Mouse (Mus musculus) adrenal gland, adult 8-10 months (tissue): ENCODE data around the gene Runx1. TPM values are rescaled to one million over a fixed set of nuclear protein-coding genes. Genes with fewer than 3 reads are reported as not detected.

Experiments used
- DNase-seq: peaks from one replicate; pipeline ENCODE4 v3.0.0; 2022
- total RNA-seq, 4 experiments: library from RNA; stranded (reverse); gene quantifications; 2 replicates each; pipeline ENCODE4 v1.2.4; 2022

Runx1 gene
- total RNA-seq: 1 to 10 TPM; 4.1 to 7.8 (median 5.3) TPM

- DNase-seq: no peak
Observed at GRCm38 (mm10) chr16:92825908-92826650, at the start of gene Runx1. Runx1 (minus strand) TSS chr16:92826149.

GRCm38 (mm10) chr16:92874015-92874414, 48.1 kb upstream of the Runx1 start:
- no peak for DNase-seq

- no peak for DNase-seq
Observed at GRCm38 (mm10) chr16:92871728-92872127, 45.8 kb upstream of the Runx1 start.

GRCm38 (mm10) chr16:92868550-92868949, 42.6 kb upstream of the Runx1 start:
- DNase-seq: no peak

GRCm38 (mm10) chr16:92867261-92867935, 41.4 kb upstream of the Runx1 start:
- DNase-seq: no peak

GRCm38 (mm10) chr16:92865314-92865713, 39.4 kb upstream of the Runx1 start:
- no peak for DNase-seq

GRCm38 (mm10) chr16:92864191-92864590, 38.2 kb upstream of the Runx1 start:
- no peak for DNase-seq

- DNase-seq: no peak
Observed at GRCm38 (mm10) chr16:92863179-92863578, 37.2 kb upstream of the Runx1 start.

GRCm38 (mm10) chr16:92862430-92862829, 36.5 kb upstream of the Runx1 start:
- DNase-seq: no peak

- DNase-seq: no peak
Observed at GRCm38 (mm10) chr16:92861571-92861970, 35.6 kb upstream of the Runx1 start.

- no peak for DNase-seq
Observed at GRCm38 (mm10) chr16:92860649-92861048, 34.7 kb upstream of the Runx1 start.

- no peak for DNase-seq
Observed at GRCm38 (mm10) chr16:92856779-92857178, 30.8 kb upstream of the Runx1 start.

GRCm38 (mm10) chr16:92852276-92852675, 26.3 kb upstream of the Runx1 start:
- DNase-seq: no peak

- DNase-seq: no peak
Observed at GRCm38 (mm10) chr16:92850416-92850815, 24.5 kb upstream of the Runx1 start.

- DNase-seq: no peak
Observed at GRCm38 (mm10) chr16:92847762-92848300, 21.9 kb upstream of the Runx1 start.

GRCm38 (mm10) chr16:92845244-92846225, 19.6 kb upstream of the Runx1 start:
- DNase-seq: no peak

- DNase-seq: no peak
Observed at GRCm38 (mm10) chr16:92838709-92839108, 12.8 kb upstream of the Runx1 start.

- no peak for DNase-seq
Observed at GRCm38 (mm10) chr16:92831341-92831740, 5.4 kb upstream of the Runx1 start.

- no peak for DNase-seq
Observed at GRCm38 (mm10) chr16:92830479-92830878, 4.5 kb upstream of the Runx1 start.

- DNase-seq: no peak
Observed at GRCm38 (mm10) chr16:92828308-92828862, 2.4 kb upstream of the Runx1 start.

GRCm38 (mm10) chr16:92827663-92828307, 1.8 kb upstream of the Runx1 start:
- peak; percentile 21 for DNase-seq

GRCm38 (mm10) chr16:92826683-92827082, 734 bp upstream of the Runx1 start:
- DNase-seq: no peak
